Mouse (Mus musculus) cerebellum, adult 11 months (tissue): ENCODE data around the gene Ptpre.
"Not testable (repeated sequence)": the region's sequence is repeated elsewhere in the genome, so short reads cannot be mapped to it uniquely, and the experiment has no call there.

Experiments used
- DNase-seq: peaks from one replicate; pipeline ENCODE4 v3.0.0; 2022

The Ptpre gene

DNA sequence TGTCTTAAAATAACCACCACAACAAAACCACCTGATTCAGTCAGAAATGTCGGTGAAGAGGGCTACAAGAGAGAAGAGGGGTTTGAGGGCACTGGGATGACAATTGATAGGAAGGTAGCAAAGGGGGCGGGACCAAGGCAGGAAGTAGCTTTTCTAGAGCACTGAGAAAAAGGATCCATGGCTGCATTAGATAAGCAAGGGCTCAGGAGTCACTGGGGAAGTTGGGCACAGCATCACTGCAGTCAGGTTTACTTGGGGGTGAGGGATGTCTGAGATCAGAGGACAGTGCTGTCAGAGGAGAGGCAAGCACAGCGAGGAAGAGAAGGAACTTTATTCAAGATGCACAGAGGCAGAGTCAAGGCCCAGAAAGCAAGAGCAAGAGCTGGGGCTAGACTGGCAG is 1.4 kb upstream of the Ptpre start:
- DNase-seq: no peak

DNA sequence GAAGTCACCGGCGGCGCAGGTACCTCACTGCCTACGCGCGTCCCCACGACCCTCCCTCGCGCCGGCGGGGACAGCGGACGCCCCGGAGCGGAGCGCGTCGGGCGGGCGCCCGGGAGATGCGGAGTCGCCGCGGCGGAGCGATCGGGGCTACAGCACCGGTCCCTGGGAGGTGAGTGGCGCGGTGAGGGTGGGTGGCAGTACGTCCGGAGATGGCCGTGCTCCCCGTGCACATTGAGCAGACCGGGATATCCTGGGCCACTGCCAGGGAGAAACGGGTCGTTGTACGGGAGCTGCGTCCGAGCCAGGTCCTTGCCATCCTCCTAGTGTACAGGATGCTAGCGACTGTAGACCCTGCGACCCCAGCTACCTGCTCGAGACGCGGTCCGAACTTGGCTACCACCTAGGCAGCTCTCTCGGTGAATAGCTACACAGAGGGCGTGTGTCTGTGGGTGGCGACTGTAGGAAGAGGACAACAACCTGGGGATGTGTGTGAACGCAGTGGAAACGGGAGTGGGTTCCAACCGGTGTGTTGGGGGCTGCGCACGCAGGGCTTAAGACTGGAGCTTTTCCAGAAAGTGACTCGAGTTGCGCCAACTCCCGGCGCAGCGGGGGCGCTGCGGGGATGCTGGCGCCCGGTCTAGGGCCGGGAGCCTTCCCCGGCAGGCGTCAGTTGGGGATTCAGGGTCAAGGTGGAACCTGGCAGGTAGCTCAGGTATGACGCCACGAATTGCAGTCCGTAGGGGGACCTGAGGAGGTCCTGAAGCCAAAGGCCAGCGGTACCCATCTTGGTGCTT is 864 bp downstream of the Ptpre start:
- peak; percentile 62 for DNase-seq

DNA sequence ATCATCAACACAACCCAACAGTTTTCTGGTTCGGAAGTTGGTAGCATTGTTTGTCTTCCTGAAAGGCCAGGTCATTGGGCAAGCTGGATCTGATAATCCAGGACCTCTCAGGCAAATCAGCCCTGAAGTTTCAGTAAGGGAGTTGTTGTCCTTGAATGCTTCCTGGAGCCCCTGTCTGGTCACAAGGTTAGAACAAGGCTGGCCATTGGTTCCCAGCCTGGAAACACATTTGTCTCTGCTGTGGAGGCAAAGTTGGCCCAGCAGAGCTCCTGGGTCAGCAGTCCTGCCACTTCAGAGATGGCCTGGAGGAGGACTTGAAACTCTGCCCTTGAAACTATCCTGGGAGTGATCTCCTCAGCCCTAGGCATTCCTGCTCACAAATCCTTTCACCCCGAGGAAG is 2.1 kb downstream of the Ptpre start:
- DNase-seq: no peak

DNA sequence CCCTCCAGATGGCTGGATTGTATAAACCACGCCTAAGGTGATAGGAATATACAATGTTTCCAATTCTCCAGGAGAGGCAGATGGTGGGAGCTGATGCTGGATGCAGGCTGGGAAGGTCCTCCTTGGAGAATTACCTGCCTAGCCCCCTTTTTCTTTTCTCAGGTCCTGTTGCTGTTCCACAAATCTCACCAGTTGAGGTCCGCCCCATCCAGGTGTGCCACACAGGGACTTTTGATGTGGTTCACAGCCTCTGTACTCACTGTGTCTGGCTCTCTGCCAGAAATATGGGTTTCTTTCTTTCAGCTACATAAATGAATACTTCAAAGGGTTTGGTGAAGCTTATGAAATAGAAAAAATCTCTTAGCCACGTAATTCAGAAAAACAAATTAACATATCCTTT is 5.0 kb downstream of the Ptpre start:
- no peak for DNase-seq

DNA sequence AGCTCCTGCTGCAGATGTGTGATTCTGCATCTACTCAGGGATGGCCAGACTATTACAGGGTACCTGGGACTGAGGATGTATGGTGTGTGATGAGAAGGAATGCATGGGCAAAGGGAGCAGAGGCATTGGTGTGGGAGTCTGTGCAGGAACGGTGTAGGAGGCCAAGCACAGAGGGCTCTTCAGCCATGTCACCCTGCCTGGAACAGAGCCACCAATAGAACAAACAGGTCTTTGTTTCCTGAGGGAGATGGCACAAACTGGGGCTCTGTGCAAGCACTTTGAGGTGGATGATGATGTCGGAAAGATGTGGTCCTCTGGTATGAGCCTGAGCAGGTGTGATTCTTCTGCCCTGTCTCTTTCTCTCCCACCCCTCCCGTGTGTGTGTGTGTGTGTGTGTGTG is 5.8 kb downstream of the Ptpre start:
- DNase-seq: no peak

DNA sequence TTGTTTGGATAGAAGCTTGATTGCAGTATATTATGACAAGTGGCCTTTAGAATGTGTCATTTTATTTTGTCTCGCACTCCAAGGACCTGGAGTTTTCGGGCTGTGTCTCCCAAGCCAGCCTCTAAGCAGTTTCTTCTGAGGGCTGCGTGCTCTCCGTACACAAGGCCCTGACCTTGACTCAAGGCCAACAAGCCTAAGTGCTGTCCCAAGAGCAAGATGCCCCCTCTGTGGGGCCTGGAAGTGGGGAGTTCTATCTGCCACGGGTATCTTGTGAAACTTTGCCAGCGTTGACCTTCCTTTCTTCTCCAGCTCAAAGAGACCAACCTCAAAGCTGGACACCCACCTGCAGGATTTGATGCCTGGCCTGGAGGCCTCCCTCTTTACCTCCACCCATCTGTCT is 7.0 kb downstream of the Ptpre start:
- no peak for DNase-seq

DNA sequence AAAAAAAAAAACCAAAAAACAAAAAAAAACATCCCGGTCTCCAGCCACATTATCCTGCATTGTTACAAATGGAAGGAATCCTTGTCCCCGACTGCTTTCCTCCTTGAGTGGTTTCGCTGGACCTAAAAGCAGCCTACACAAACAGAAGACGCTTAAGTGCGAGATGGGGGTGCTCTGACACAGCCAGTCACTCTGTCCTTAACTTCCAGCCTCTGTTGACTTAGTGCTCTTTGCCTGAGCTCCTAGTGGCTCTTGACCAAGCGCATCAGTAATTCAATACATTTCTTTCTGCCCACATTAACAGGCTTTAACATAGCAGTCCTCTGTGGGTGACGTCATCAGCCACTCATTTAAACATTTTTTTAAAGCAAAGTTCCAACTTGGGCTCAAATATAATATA is 8.7 kb downstream of the Ptpre start:
- no peak for DNase-seq

DNA sequence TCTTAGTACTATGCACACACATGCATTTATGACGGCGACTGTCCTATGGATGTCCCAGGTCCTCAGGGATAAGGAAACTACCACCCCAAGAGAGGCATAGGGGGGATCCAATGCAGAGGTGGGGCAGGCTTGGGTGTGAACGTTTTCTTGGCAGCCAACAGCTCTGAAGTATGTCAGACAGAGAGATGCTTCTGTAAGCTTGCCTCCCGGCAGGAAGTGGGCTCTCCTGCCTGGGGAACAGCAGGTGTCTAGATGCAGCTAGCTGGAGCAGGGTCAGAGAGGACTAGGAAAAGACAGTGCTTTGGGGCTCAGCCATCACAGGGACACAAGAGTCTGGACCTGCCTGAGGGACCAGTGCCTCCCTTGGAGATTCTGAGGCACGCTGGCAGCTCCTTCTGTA is 9.2 kb downstream of the Ptpre start:
- no peak for DNase-seq

DNA sequence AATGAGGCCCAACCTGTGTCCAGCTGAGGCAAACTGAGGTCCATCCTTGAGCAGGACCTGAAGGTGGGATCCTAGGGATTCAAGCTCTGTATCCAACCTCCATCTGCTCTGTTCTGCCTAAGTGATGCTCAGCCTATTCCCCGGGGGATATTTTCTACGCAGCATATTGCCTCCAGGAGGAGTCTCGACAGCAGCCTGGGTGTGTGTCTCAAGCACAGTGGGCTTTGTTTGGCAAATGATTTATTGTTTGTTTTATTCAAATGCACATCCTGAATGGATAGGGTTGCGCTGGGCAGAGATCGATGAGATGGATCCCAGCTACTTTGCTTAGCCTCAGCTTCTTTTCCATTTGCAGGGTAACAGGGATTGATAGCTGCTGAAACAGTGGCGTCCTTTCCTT is 11.2 kb downstream of the Ptpre start:
- DNase-seq: no peak

DNA sequence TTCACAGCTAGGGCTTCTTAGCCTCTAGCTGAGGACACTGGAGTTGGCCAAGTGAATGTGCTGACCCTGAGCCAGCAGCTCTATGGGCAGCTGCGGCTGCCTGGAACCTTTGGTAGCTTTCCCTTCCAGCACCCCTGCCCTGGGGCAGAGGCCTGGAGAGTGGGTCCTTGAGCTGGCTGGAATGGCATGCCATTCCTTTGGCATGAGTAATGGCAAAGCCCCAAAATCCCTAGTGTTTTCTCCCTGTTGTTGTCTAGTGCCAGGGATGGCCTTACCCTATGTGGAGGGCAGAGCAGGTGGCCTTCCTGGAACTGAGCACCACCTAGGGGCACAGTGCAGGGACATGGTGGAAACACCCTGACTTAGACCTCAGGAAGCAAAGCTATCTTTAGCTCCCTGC is 14.3 kb downstream of the Ptpre start:
- no peak for DNase-seq

DNA sequence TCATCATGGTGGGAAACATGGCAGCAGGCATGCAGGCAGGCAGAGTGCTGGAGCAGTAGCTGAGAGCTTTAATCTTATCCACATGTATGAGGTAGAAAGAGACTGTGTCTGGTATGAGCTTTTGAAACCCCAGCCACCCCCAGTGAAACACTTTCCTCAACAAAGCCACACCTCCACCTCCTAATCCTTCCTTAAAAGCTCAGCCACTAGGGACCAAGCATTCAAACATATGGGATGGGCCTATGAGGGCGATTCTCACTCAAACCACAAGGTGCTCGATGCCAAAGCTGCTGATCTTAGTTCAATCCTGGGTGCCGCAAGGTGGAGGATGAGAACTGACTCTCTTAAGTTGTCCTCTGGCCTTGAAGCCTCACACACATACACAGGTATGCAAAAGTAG is 16.3 kb downstream of the Ptpre start:
- DNase-seq: no peak

DNA sequence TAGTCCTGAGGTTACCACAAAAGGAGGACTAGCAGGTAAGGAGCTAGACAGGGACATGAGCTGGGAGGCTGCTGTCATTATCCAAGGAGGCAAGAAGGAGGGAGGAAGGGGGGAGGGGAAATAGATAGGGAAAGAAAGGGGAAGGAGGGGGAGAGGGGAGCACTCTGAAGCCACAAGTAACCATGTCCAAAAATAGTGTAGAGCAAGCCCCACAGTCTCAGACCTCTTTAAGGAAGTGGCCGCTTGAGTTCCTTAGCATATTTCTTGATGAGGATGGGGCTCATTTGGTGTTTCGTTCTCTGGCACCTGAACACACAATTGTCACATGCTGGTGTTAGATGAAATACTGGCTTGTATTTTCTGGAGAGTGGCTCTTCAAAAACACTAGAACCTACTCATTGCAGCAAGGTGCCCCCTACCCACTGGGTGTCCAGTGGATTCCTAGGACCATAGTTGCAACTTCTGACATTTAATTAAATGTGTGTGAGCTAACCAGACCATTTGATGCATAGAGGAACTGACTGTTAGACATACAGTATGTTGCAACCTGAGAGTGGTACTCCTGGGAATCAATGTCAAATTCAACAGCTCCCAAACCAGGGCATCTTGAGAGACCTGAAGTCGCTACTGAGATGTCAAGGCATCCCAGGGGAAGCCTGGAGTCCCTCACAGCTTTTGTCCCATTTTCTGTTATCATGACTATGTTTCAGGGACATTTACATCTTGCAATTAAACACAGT is 19.6 kb downstream of the Ptpre start:
- DNase-seq: no peak

DNA sequence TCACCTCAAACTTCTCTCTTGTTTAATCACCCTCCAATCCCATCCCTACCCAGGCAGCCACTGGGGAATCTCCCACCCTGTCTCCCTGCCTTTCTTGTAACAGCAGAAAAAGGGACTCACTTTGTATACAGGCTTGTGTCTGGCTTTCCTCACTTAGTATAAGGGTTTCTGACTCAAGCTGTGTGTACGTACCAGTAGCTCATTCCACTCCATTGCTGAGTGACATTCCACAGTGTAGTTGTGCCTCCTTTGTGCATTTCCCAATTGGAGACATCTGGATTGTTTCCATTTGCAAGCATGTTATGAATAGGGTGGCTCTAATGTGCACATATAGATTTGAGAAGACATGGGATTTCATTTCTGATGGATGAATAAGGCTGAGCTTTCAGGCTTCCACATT is 23.0 kb downstream of the Ptpre start:
- DNase-seq: no peak

DNA sequence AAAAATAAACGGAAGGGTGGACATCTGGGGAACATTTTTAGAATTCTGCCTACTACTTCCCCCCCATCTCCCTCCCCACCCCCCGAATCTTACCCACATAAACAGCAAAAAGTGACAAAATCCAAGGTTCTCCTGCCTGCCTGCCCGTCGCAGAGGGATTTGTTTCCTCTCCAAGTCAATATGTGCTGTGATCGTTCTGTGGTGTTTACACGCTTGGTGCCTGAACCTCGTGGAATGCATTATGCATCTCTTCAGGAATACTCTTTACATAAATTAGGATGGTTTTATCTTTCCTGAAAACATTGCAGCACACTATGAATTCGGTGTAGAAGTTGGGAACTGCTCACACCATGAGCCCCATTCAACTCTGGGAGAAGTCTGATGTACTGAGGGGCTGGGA is 26.7 kb downstream of the Ptpre start:
- DNase-seq: no peak

DNA sequence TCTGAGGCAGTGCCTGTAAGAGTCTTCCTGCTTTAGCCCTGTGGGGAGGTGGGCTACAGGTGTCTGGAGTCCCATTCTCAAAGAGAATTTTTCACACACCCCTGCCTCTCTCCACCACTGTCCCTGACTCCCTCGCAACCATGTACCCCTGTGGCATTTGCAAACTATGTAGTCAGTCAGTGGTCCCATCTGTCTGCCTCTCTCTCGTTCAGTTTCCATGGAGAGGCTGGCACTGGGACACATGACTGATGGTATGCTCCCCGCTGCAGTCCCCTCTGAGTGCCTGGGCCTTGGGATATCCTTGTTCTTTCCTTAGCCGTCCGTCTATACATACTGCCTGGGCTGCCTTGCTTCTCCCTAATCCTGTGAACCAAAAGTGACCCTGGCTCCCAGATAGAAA is 28.7 kb downstream of the Ptpre start:
- DNase-seq: no peak

DNA sequence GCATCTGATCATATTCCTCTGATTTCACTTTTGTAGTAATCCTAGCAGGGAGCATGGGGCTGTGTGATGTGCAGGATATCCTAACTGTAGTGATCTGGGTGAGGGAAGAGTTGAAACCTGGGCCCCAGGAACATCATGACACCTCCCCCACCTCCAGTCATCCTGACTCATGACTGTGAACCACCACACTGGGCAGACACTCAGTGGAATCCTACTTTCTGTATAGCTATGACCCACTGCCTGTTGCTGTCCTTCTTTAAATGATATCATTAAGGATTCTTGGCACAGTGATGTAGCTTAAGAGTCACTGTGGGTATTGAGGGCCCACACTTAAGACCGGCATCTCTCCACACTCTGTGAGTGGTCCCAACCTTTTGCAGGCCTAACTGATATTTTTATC is 30.3 kb downstream of the Ptpre start:
- no peak for DNase-seq

DNA sequence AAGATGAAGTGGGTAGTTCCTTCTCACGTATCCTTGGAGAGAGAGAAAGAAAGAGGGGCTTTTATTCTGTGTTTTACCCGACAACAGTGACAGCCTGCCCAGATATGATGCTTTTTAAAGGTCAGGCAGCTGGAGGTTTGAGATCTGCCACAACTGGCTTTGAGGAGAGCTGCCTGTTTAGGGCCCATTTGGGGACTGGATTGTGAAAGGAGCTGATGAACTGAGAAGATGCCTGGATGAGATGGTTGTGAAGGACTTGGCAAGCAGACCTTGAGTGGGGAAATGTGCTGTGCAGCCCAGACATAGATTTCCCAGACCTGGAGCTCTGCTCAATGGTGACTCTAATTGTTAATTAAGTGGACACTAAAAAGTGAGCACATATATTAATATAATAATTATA is 31.3 kb downstream of the Ptpre start:
- no peak for DNase-seq

DNA sequence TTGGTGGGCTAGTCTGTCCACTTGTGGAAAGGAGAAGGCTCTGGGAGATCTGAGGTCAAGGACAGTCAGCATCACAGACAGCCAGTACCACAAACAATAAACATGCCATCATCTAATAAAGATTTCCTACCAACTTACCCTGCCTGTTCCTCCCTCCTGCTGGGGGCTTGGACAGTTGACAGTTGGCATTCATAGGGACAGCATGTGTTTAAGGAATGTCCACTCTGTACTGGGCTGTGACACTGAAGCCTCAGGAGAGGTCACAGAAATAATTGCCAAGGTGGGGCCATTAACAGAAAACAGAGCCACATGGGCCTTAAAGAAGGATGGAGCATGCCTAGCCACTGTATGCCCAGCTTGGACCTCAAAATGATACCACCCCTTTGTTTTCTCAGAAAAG is 34.1 kb downstream of the Ptpre start:
- peak; percentile 80 for DNase-seq

DNA sequence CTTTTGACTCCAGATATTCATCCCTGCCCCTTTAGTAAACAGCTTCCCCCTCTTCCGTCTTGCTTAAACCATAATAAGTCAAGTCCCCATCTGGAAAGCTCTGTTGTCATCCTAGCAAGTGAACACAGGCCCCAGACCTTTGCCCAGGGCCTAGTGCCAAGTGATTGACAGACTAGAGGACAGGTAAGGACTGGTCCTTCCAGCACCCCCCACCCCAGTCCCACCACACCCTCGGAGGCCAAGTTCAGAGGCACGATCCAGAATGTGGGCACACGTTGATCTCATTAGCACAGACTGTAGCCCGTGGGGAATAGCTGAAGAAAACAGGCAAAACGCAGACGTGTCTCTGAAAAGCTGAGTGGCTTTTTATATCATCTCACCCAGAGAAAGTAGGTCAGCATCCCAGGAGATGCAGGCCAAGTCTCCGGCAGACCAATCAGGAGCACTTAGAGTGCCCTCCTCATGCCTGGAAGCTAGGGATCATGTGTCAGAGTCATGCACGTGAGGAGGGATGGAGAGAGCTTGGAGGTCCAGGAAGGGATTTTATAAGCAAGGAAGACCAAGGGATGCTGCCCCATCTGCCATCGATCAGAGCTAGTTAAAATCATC is 34.8 kb downstream of the Ptpre start:
- peak; percentile 66 for DNase-seq

DNA sequence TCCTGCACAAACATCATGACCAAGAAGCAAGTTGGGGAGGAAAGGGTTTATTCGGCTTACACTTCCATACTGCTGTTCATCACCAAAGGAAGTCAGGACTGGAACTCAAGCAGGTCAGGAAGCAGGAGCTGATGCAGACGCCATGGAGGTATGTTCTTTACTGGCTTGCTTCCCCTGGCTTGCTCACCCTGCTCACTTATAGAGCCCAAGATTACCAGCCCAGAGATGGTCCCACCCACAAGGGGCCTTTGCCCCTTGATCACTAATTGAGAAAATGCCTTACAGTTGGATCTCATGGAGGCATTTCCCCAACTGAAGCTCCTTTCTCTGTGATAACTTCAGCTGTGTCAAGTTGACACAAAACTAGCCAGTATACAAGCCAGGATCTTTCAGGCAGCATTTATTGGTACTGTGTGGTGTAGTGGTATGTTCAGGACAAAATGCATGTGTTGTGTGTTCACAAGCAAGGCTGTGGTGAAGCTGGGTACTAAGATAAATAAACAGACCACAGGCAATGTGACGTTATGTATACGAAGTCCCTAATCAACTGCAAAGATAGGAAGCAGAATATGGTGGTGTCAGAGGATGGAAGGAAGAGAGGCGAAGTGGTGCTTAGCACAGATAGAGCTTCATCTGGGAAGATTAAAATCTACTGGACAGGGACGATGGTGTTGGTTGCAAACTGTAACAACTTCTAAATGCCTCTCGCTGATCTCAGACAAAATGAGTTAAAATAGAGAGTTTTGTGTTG is 38.2 kb downstream of the Ptpre start:
- not testable (repeated sequence) for DNase-seq

DNA sequence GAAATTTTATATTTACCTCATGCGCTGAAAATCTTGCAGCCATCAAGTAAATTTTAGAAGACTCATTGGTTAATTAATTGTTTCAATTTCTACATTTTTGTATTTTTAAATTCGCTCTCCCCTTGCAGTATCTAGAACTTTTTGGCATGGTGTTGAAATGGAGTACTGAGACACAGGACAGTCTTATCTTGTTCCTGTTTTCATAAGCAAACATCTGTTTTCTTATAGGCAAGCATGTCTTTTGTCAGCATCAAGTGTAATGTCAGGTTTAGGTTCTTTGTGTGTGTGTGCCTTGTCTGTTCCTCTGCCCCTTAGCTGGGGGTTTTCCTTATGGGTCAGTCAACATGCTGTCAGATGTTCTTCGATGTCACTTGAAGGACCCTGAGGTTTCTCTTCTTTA is 39.0 kb downstream of the Ptpre start:
- no peak for DNase-seq

DNA sequence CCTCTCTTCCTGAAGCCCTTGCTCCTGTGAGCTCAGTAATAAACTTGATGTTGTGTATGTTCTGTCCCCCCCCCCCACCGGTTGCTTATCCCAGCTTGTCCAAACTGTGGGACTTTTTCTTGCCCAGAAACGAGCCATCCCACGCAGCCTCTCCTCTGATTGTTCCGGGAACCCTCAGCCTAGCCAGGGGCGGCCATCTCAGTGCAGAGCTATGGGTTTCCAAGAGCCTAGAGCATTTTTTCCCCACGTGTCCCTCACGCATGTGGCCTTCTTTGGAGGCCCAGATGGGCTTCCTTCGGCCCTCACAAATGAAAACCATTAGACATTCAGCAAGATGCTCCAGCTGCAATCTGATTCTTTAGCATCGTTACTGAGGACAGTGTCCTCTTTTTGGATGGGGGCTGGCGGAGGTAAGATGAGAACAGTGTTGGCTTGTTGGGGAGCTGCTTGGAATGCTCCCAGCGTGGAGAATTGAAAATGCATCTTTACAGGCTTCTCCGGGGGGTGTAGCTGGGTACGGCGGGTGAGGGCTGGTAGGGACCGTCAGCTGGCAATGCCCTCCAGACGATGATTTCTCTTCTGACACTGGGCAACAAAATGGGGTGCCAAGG is 41.5 kb downstream of the Ptpre start:
- no peak for DNase-seq
